7 mouse cellular contexts compared by ENCODE assay signal in genomic region chr16:31276539-31276938, GRCm38 (mm10). TPM values are rescaled to one million over a fixed set of nuclear protein-coding genes. Genes with fewer than 3 reads are reported as not detected.
A peak's percentile ranks its signal among the peaks of the same experiment; 100 is the strongest.
DNase-seq lines count a peak whose midpoint lies in the region; ATAC-seq and TF ChIP-seq lines count a peak whose summit lies in the region.

No protein-coding gene starts in this region.

- H3K4me3 ChIP-seq in ES-E14 (ENCODE audit: insufficient read depth in 1 of 2, low read depth in 1 of 2, low read length in 2 of 2, poor library complexity in 1 of 2, severe bottlenecking in 1 of 2), result peak overlapping the region in 1 of 2 experiments; percentile 28; a peak in 2 of 4 replicates
- no peak overlapping the region for H3K4me3 ChIP-seq in intestine, embryonic 14.5 days (ENCODE audit: low read depth, low read length)
- H3K4me3 ChIP-seq in limb, embryonic 14.5 days (replicated peaks; ENCODE audit: low read length), result no peak overlapping the region

- H3K36me3 ChIP-seq in ES-E14 (ENCODE audit: control insufficient read depth, insufficient read depth, low read length, poor library complexity, severe bottlenecking), result peaks cover 2% of the 10 kb centered on the region; the same call in 1 of the 2 replicates
- H3K36me3 ChIP-seq in intestine, embryonic 14.5 days (ENCODE audit: control insufficient read depth, insufficient read depth, low read length), result no peaks in the 10 kb centered on the region
- H3K36me3 ChIP-seq in limb, embryonic 14.5 days (ENCODE audit: control insufficient read depth, insufficient read depth, low read length), result 0 out of 2 replicates have a peak, but pooled peaks cover 3% of the 10 kb centered on the region

- H3K4me2 ChIP-seq in intestine, embryonic 14.5 days (ENCODE audit: low read length), result no peak overlapping the region
- H3K4me2 ChIP-seq in limb, embryonic 14.5 days (replicated peaks; ENCODE audit: low read depth, low read length, severe bottlenecking), result 0 out of 2 replicates have a peak overlapping the region, but pooled peaks have one; percentile 6

- 42% methylated on average over 7 of the region's 7 CpGs for WGBS in intestine, embryonic 14.5 days
- WGBS in limb, embryonic 14.5 days, result 61% methylated on average over 7 of the region's 7 CpGs

- in situ Hi-C loops in ES-E14 (cut with MboI; ENCODE audit: low sequenced_read_pairs in 2 of 2, unreplicated experiment in 2 of 2), result no loop called here

- no peak overlapping the region for H3K27ac ChIP-seq in ES-E14 (ENCODE audit: insufficient read depth, low read depth, low read length, poor library complexity, severe bottlenecking)
- H3K27ac ChIP-seq in intestine, embryonic 14.5 days (ENCODE audit: low read depth), result peak overlapping the region; percentile 34; the same call in 1 of the 2 replicates
- peak overlapping the region; percentile 28; the same call in 1 of the 2 replicates for H3K27ac ChIP-seq in limb, embryonic 14.5 days (replicated peaks; ENCODE audit: low read depth, low read length)

- H3K4me1 ChIP-seq in ES-E14 (ENCODE audit: control insufficient read depth in 2 of 2, insufficient read depth in 2 of 2, low read length in 2 of 2, poor library complexity in 1 of 2), result peaks cover 2 to 14% of the 10 kb centered on the region in 2 experiments; a peak in 2 of 4 replicates
- H3K4me1 ChIP-seq in intestine, embryonic 14.5 days (replicated peaks; ENCODE audit: control insufficient read depth, insufficient read depth, low read length), result peaks cover 10% of the 10 kb centered on the region
- H3K4me1 ChIP-seq in limb, embryonic 14.5 days (ENCODE audit: control insufficient read depth, insufficient read depth, low read length), result peaks cover 27% of the 10 kb centered on the region

- H3K9ac ChIP-seq in ES-E14 (ENCODE audit: insufficient read depth, low read depth, low read length, poor library complexity, severe bottlenecking), result peak overlapping the region; percentile 19; the same call in 1 of the 2 replicates
- H3K9ac ChIP-seq in intestine, embryonic 14.5 days (ENCODE audit: low read length), result no peak overlapping the region
- H3K9ac ChIP-seq in limb, embryonic 14.5 days (ENCODE audit: low read depth, low read length, severe bottlenecking), result no peak overlapping the region

- no peaks in the 10 kb centered on the region for H3K9me3 ChIP-seq in ES-E14 (ENCODE audit: control insufficient read depth, insufficient read depth, low read depth, low read length)
- no peaks in the 10 kb centered on the region for H3K9me3 ChIP-seq in intestine, embryonic 14.5 days (ENCODE audit: control insufficient read depth, low read length)
- no peaks in the 10 kb centered on the region for H3K9me3 ChIP-seq in limb, embryonic 14.5 days (ENCODE audit: control insufficient read depth, low read length)

- no peaks in the 10 kb centered on the region for H3K27me3 ChIP-seq in intestine, embryonic 14.5 days (replicated peaks; ENCODE audit: control insufficient read depth, insufficient read depth, low read length)
- H3K27me3 ChIP-seq in limb, embryonic 14.5 days (ENCODE audit: control insufficient read depth, insufficient read depth, low read length), result no peaks in the 10 kb centered on the region

- no peak for DNase-seq in ES-E14 (ENCODE audit: low read depth, low spot score)
- peak; percentile 60 to 72 for DNase-seq in adrenal gland, adult 18-20 months (ENCODE audit: low spot score in 2 of 2)
- DNase-seq in gastrocnemius, adult 18-20 months (ENCODE audit: low spot score), result peak; percentile 83
- peak; percentile 61 for DNase-seq in intestine, embryonic 14.5 days (ENCODE audit: low spot score)
- DNase-seq in limb, embryonic 14.5 days (ENCODE audit: low spot score), result peak; percentile 67
- peak; percentile 82 for DNase-seq in skeletal muscle tissue, adult 2 months (ENCODE audit: low read depth, low spot score)
- no peak for DNase-seq in thymus, postnatal 14 days

- no peak for TF ChIP-seq POLR2A in limb, embryonic 14.5 days (IDR thresholded peaks at IDR 0.05; ENCODE audit: borderline replicate concordance, extremely low read depth, insufficient read depth, insufficient read length)

- ATAC-seq in intestine, embryonic 14.5 days (replicated peaks; ENCODE audit: low FRiP score, low TSS enrichment, low read depth), result no peak
- ATAC-seq in limb, embryonic 14.5 days (ENCODE audit: low FRiP score, low read depth), result no peak

TF ChIP-seq in ES-E14, 5 proteins besides CTCF, POLR2A, EP300 and RAD21:
- TF ChIP-seq HCFC1 (IDR thresholded peaks at IDR 0.05; ENCODE audit: borderline replicate concordance, insufficient read depth, low read length) (no peak), ZC3H11A (IDR thresholded peaks at IDR 0.05; ENCODE audit: borderline replicate concordance, low read depth, low read length) (no peak), CHD2 (IDR thresholded peaks at IDR 0.05; ENCODE audit: low read depth, low read length) (no peak), MAFK (IDR thresholded peaks at IDR 0.05; ENCODE audit: insufficient read depth, low read depth, low read length) (no peak)

RNA-seq across cellular contexts. Expression of gene Ppp1r2, which starts 1.5 kb away (rescaled TPM):
- 49.9 and 63.1 TPM in 2 replicates for total RNA-seq in ES-E14 (2012; rRNA removed)
- total RNA-seq in adrenal gland, adult 18-20 months (2021), result 10 to 100 TPM; 74.0 to 78.2 TPM
- 10 to 100 TPM; 83.4 to 98.3 TPM for total RNA-seq in gastrocnemius, adult 18-20 months (2021)
- polyA plus RNA-seq in intestine, embryonic 14.5 days (2014; fragmentation: Nextera tagmentation; extraction: Ambion mirVana), result 85.2 and 85.9 TPM in 2 replicates
- polyA plus RNA-seq in limb, embryonic 14.5 days (2012; rRNA removed), result 30.5 and 40.5 TPM in 2 replicates
- 77.3 and 77.7 TPM in 2 replicates for polyA plus RNA-seq in limb, embryonic 14.5 days (2014; fragmentation: Nextera tagmentation; extraction: Ambion mirVana)

RNA-seq across cellular contexts. Expression of gene Apod, which starts 38.1 kb away (rescaled TPM):
- 10.6 and 22.7 TPM in 2 replicates for total RNA-seq in ES-E14 (2012; rRNA removed)
- 10 to 100 TPM in 1 of 2 experiments, 1 to 10 TPM in 1; 7.3 to 13.7 TPM for total RNA-seq in adrenal gland, adult 18-20 months (2021)
- 10 to 100 TPM; 41.6 to 82.1 TPM for total RNA-seq in gastrocnemius, adult 18-20 months (2021)
- 0.49 and 0.67 TPM in 2 replicates for polyA plus RNA-seq in intestine, embryonic 14.5 days (2014; fragmentation: Nextera tagmentation; extraction: Ambion mirVana)
- 29.4 and 40.8 TPM in 2 replicates for polyA plus RNA-seq in limb, embryonic 14.5 days (2012; rRNA removed)
- polyA plus RNA-seq in limb, embryonic 14.5 days (2014; fragmentation: Nextera tagmentation; extraction: Ambion mirVana), result 69.9 and 76.8 TPM in 2 replicates

Comparison
In these comparisons a context has a peak if more than half of its experiments do, and no peak if none do; other contexts are left out.
1. DNase-seq: peak in adrenal gland, adult 18-20 months (2 of 2), gastrocnemius, adult 18-20 months (single experiment), intestine, embryonic 14.5 days (single experiment), limb, embryonic 14.5 days (single experiment) and skeletal muscle tissue, adult 2 months (single experiment); none in ES-E14 (single experiment) and thymus, postnatal 14 days (single experiment).